Mouse (Mus musculus): ENCODE measurements around the gene Selenow.

Gene Selenow

GRCm38 (mm10) chr7:15901366-15902048, 20.7 kb downstream of the Selenow start:
- WGBS: 82% methylated on average over 9 of the region's 9 CpGs

DNA sequence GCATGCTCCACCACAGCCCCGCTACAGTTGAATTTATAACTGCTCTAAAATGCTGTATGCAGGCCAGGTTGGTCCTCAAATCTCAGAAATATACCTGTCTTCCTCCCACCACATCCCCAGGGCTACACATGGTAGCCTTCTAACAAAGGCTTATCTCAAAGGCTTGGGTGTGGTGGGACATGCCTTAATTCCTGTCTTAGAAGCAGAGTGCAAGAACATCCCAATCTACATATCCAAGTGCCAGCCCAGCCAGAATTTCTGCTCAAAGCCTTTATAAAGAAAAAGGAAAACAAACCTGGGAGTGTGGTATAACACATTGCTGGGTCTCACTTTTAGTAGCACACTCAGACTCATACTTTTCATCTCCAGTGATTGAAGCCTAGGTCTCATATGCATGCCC, 28.0 kb downstream of the Selenow start:
- 73% methylated on average over 1 of the region's 1 CpGs for WGBS

GRCm38 (mm10) chr7:15884127-15884526, 38.1 kb downstream of the Selenow start:
- WGBS: 87% methylated on average over 2 of the region's 2 CpGs

- WGBS: 82% methylated on average over 2 of the region's 2 CpGs
Measured at GRCm38 (mm10) chr7:15882317-15882716, 39.9 kb downstream of the Selenow start, which contains the start of gene Crxos. TSS of gene Crxos (plus strand) at chr7:15882617.

- 49% methylated on average over 3 of the region's 3 CpGs for WGBS
Measured at GRCm38 (mm10) chr7:15881831-15882230, 40.4 kb downstream of the Selenow start.

DNA sequence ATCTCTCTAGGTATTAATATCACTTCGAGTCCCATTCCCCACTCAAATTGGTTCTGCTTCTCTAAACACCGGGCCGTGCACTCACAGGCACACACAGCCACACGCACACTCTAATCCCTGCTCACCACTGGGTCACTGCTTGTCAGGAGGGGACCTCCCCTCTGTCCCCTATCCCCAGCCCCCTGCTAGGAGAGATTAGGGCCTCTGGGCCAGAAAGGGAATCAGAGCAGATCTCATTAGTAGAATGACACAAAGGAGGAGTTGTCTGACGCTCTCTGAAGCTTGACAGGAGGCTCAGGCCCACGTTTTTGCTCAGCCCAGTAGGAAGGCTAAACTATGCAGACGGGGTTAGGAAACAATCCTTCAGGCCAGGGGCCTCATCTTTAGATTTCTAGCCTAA, 40.8 kb downstream of the Selenow start:
- 24% methylated on average over 7 of the region's 7 CpGs for WGBS

- 34% methylated on average over 4 of the region's 4 CpGs for WGBS
Measured at GRCm38 (mm10) chr7:15879756-15880155, 42.4 kb downstream of the Selenow start, which contains the start of gene Crx. TSS of gene Crx (minus strand) at chr7:15879968.

Measured in cerebral cortex, adult 2 months (tissue).